Mouse (Mus musculus): ENCODE results near the gene Rab3ip. TPM values are rescaled to one million over a fixed set of nuclear protein-coding genes. Genes with fewer than 3 reads are reported as not detected.

Rab3ip gene
- polyA plus RNA-seq, 2 experiments from 2014 or later = 12.1 to 15.9 TPM

Other genes with a start within 250 kb of the Rab3ip start
- gene Myrfl, start 53.9 kb downstream of the Rab3ip start, polyA plus RNA-seq (2017; shearing (Covaris generic)) = under 1 TPM in 1 of 2 experiments, not detected in 1; 0.09 TPM
- gene Gm10271, start 21.8 kb upstream of the Rab3ip start, polyA plus RNA-seq (2017; shearing (Covaris generic)) = not detected
- not detected for gene Best3, start 35.5 kb upstream of the Rab3ip start, polyA plus RNA-seq (2017; shearing (Covaris generic))
- not detected for gene Lrrc10, start 94.6 kb upstream of the Rab3ip start, polyA plus RNA-seq (2017; shearing (Covaris generic))
- gene Cct2, start 113.0 kb upstream of the Rab3ip start, polyA plus RNA-seq (2017; shearing (Covaris generic)) = 100 to 1,000 TPM; 185 to 226 TPM
- gene Frs2, start 197.8 kb upstream of the Rab3ip start, polyA plus RNA-seq (2017; shearing (Covaris generic)) = 1 to 10 TPM; 8.4 to 9.3 TPM

Data from CD4-positive, CD25-positive, alpha-beta regulatory T cell, adult 4 months (primary cell).